Mouse (Mus musculus): ENCODE data around the gene Olfm4. TPM values are rescaled to one million over a fixed set of nuclear protein-coding genes. Genes with fewer than 3 reads are reported as not detected.

Gene Olfm4
- polyA plus RNA-seq, 1 experiment from 2014 or later: 1.8 TPM

DNA sequence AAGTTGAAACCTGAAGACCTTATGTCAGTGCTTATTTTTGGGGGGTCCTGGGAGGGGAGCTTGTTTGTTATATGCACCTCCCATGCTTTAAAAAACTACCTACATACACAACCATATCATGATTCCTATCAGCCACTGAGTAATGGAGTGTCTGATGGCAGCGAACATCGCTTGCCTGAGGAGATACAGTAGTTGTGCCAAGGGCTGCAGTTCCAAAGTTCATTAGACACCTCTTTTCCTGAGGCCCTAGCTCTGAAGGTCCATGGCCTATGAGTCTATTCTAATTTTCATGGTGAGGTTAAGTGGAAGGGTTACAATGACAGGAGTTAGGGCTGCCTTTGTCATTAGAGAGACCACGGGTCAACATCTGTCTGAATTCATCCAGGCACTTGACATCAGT, 26.5 kb downstream of the Olfm4 start:
- Histone ChIP-seq H3K4me1 (ENCODE audit: insufficient read depth, low read length) (peaks cover 20% of the 10 kb centered on the region), H3K4me3 (ENCODE audit: low read length) (no peak overlapping the region), H3K27ac (ENCODE audit: low read length) (no peak overlapping the region), H3K36me3 (ENCODE audit: insufficient read depth, low read length) (no peaks in the 10 kb centered on the region), H3K4me2 (replicated peaks; ENCODE audit: low read depth, low read length) (no peak overlapping the region), H3K27me3 (ENCODE audit: insufficient read depth, low read length) (no peaks in the 10 kb centered on the region), H3K9ac (replicated peaks; ENCODE audit: low read length) (no peak overlapping the region), H3K9me3 (ENCODE audit: low read length) (no peaks in the 10 kb centered on the region)
- WGBS: 77% methylated on average over 3 of the region's 3 CpGs
- no peak for ATAC-seq (ENCODE audit: low FRiP score, low TSS enrichment)

GRCm38 (mm10) chr14:80014966-80015365, 31.1 kb downstream of the Olfm4 start:
- Histone ChIP-seq H3K9ac (replicated peaks; ENCODE audit: low read length) (no peak overlapping the region), H3K27ac (ENCODE audit: low read length) (no peak overlapping the region)

GRCm38 (mm10) chr14:80016112-80016511, 32.2 kb downstream of the Olfm4 start:
- Histone ChIP-seq H3K9ac (replicated peaks; ENCODE audit: low read length) (no peak overlapping the region), H3K9me3 (ENCODE audit: low read length) (no peaks in the 10 kb centered on the region), H3K4me1 (ENCODE audit: insufficient read depth, low read length) (peaks cover 23% of the 10 kb centered on the region), H3K36me3 (ENCODE audit: insufficient read depth, low read length) (no peaks in the 10 kb centered on the region), H3K4me2 (replicated peaks; ENCODE audit: low read depth, low read length) (no peak overlapping the region), H3K27ac (ENCODE audit: low read length) (peak overlapping the region; percentile 58; the same call in 1 of the 2 replicates), H3K4me3 (ENCODE audit: low read length) (no peak overlapping the region), H3K27me3 (ENCODE audit: insufficient read depth, low read length) (no peaks in the 10 kb centered on the region)
- no peak for ATAC-seq (ENCODE audit: low FRiP score, low TSS enrichment)

More at GRCm38 (mm10) chr14:80014966-80015365, 31.1 kb downstream of the Olfm4 start:
- WGBS: 52% methylated on average over 6 of the region's 6 CpGs
- no peak overlapping the region for H3K4me3 ChIP-seq (ENCODE audit: low read length)
- no peaks in the 10 kb centered on the region for H3K9me3 ChIP-seq (ENCODE audit: low read length)
- no peaks in the 10 kb centered on the region for H3K36me3 ChIP-seq (ENCODE audit: insufficient read depth, low read length)
- ATAC-seq (ENCODE audit: low FRiP score, low TSS enrichment): no peak
- H3K27me3 ChIP-seq (ENCODE audit: insufficient read depth, low read length): no peaks in the 10 kb centered on the region
- no peak overlapping the region for H3K4me2 ChIP-seq (replicated peaks; ENCODE audit: low read depth, low read length)
- H3K4me1 ChIP-seq (ENCODE audit: insufficient read depth, low read length): peaks cover 23% of the 10 kb centered on the region

DNA sequence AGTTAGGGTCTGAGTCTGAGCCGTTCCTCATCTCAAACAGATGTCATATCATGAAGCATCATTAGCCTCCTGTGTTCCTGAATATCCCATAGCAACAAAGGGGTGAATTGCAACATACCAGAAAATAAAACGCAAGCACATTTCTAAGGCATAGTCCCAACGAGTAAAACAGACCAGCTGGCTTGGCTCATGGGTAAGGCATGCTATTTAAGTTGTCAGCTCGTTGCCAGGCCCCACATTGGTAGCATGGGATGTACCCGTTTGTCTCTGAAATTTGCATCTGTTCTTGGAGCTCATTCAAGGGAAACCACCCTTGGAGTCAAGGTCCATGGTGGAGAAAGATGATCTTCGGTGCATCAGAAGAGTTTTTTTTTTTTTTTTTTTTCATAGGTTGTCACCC, 42.2 kb downstream of the Olfm4 start:
- Histone ChIP-seq H3K36me3 (ENCODE audit: insufficient read depth, low read length) (no peaks in the 10 kb centered on the region), H3K4me3 (ENCODE audit: low read length) (no peak overlapping the region), H3K27me3 (ENCODE audit: insufficient read depth, low read length) (no peaks in the 10 kb centered on the region), H3K4me2 (replicated peaks; ENCODE audit: low read depth, low read length) (no peak overlapping the region), H3K9ac (replicated peaks; ENCODE audit: low read length) (no peak overlapping the region), H3K9me3 (ENCODE audit: low read length) (no peaks in the 10 kb centered on the region), H3K4me1 (ENCODE audit: insufficient read depth, low read length) (no peaks in the 10 kb centered on the region), H3K27ac (ENCODE audit: low read length) (no peak overlapping the region)
- WGBS: 40% methylated on average over 6 of the region's 6 CpGs
- ATAC-seq (ENCODE audit: low FRiP score, low TSS enrichment): peak; percentile 63

DNA sequence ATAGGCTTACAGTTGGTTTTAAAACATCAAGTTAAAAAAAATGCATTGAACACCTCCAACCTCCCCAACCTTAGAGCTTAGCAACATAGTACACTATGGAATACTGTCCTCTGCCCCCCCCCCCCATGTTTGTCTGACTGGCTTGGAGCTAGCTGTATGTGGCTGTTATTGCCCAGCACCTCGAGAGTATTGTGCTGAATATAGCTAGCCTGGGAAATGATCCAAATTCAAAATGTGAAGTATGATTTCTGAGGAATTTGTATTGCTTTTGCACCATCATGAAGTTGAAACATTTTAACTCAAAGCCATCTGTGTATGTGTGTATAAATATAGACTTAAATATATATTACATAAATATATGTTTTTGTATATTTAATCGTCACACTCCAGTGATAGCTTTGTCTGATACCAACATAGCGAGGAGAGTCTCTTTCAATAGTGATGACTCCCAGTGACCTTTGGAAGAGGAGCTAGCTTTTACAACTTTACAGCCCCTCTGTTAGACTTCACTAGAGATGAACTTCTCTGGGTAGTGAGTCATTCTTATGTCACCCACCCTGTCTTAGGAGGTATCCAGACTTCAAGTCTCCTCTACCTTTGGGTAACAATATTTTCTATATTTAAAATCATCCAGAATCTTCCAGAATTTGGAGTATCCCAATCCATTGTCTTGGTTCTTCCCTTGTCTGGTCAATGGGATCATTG, 45.6 kb downstream of the Olfm4 start:
- Histone ChIP-seq H3K9me3 (ENCODE audit: low read length) (no peaks in the 10 kb centered on the region), H3K4me1 (ENCODE audit: insufficient read depth, low read length) (no peaks in the 10 kb centered on the region), H3K9ac (replicated peaks; ENCODE audit: low read length) (no peak overlapping the region), H3K4me2 (replicated peaks; ENCODE audit: low read depth, low read length) (no peak overlapping the region), H3K27me3 (ENCODE audit: insufficient read depth, low read length) (no peaks in the 10 kb centered on the region), H3K27ac (ENCODE audit: low read length) (no peak overlapping the region), H3K4me3 (ENCODE audit: low read length) (no peak overlapping the region), H3K36me3 (ENCODE audit: insufficient read depth, low read length) (no peaks in the 10 kb centered on the region)
- WGBS: 80% methylated on average over 3 of the region's 3 CpGs
- no peak for ATAC-seq (ENCODE audit: low FRiP score, low TSS enrichment)

GRCm38 (mm10) chr14:80039645-80040272, 55.9 kb downstream of the Olfm4 start:
- H3K9me3 ChIP-seq (ENCODE audit: low read length): no peaks in the 10 kb centered on the region

GRCm38 (mm10) chr14:80046104-80046734, 62.3 kb downstream of the Olfm4 start:
- H3K36me3 ChIP-seq (ENCODE audit: insufficient read depth, low read length): no peaks in the 10 kb centered on the region
- H3K9me3 ChIP-seq (ENCODE audit: low read length): no peaks in the 10 kb centered on the region
- H3K4me1 ChIP-seq (ENCODE audit: insufficient read depth, low read length): peaks cover 10% of the 10 kb centered on the region
- H3K27ac ChIP-seq (ENCODE audit: low read length): peak overlapping the region; percentile 19; the same call in 1 of the 2 replicates
- no peak overlapping the region for H3K4me3 ChIP-seq (ENCODE audit: low read length)
- WGBS: 86% methylated on average over 6 of the region's 6 CpGs
- ATAC-seq (ENCODE audit: low FRiP score, low TSS enrichment): peak; percentile 82; the same call in 1 of the 2 replicates
- H3K27me3 ChIP-seq (ENCODE audit: insufficient read depth, low read length): no peaks in the 10 kb centered on the region
- no peak overlapping the region for H3K9ac ChIP-seq (replicated peaks; ENCODE audit: low read length)
- H3K4me2 ChIP-seq (replicated peaks; ENCODE audit: low read depth, low read length): no peak overlapping the region

More at GRCm38 (mm10) chr14:80039645-80040272, 55.9 kb downstream of the Olfm4 start:
- Histone ChIP-seq H3K9ac (replicated peaks; ENCODE audit: low read length) (no peak overlapping the region), H3K36me3 (ENCODE audit: insufficient read depth, low read length) (no peaks in the 10 kb centered on the region), H3K4me3 (ENCODE audit: low read length) (no peak overlapping the region), H3K4me2 (replicated peaks; ENCODE audit: low read depth, low read length) (no peak overlapping the region), H3K27me3 (ENCODE audit: insufficient read depth, low read length) (no peaks in the 10 kb centered on the region), H3K27ac (ENCODE audit: low read length) (no peak overlapping the region), H3K4me1 (ENCODE audit: insufficient read depth, low read length) (peaks cover 8% of the 10 kb centered on the region)
- 39% methylated on average over 4 of the region's 4 CpGs for WGBS
- ATAC-seq (ENCODE audit: low FRiP score, low TSS enrichment): peak; percentile 78

GRCm38 (mm10) chr14:80047368-80048101, 63.7 kb downstream of the Olfm4 start:
- peak; percentile 63; the same call in 1 of the 2 replicates for ATAC-seq (ENCODE audit: low FRiP score, low TSS enrichment)

DNA sequence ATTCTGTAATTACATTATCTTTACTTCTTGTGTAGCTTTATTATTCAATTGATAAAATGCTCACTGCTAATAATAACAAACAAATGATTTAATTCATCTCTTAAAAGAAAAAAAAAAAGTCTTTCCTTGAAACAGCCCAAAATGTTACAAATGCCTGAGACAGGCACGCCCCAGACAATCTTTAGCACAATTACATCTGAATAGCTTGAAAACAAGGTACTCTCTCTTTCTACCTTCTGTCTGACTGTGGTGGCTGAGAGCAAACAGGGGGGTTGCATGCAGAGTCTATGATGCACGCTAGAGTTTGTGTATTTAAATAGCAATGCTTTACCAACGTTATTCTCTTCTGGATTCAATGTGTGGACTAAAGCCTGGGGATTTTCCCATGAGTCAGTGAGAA, 71.8 kb downstream of the Olfm4 start:
- no peaks in the 10 kb centered on the region for H3K27me3 ChIP-seq (ENCODE audit: insufficient read depth, low read length)
- no peak overlapping the region for H3K4me2 ChIP-seq (replicated peaks; ENCODE audit: low read depth, low read length)
- 77% methylated on average over 3 of the region's 3 CpGs for whole genome bisulfite sequencing
- H3K9me3 ChIP-seq (ENCODE audit: low read length): no peaks in the 10 kb centered on the region
- no peaks in the 10 kb centered on the region for H3K36me3 ChIP-seq (ENCODE audit: insufficient read depth, low read length)
- H3K4me3 ChIP-seq (ENCODE audit: low read length): no peak overlapping the region
- no peak overlapping the region for H3K9ac ChIP-seq (replicated peaks; ENCODE audit: low read length)
- no peak for ATAC-seq (ENCODE audit: low FRiP score, low TSS enrichment)
- no peaks in the 10 kb centered on the region for H3K4me1 ChIP-seq (ENCODE audit: insufficient read depth, low read length)
- no peak overlapping the region for H3K27ac ChIP-seq (ENCODE audit: low read length)

More at GRCm38 (mm10) chr14:80047368-80048101, 63.7 kb downstream of the Olfm4 start:
- H3K27me3 ChIP-seq (ENCODE audit: insufficient read depth, low read length): no peaks in the 10 kb centered on the region
- peaks cover 10% of the 10 kb centered on the region for H3K4me1 ChIP-seq (ENCODE audit: insufficient read depth, low read length)
- H3K9ac ChIP-seq (replicated peaks; ENCODE audit: low read length): no peak overlapping the region
- H3K27ac ChIP-seq (ENCODE audit: low read length): no peak overlapping the region
- H3K4me3 ChIP-seq (ENCODE audit: low read length): no peak overlapping the region
- WGBS: 46% methylated on average over 5 of the region's 5 CpGs
- no peaks in the 10 kb centered on the region for H3K36me3 ChIP-seq (ENCODE audit: insufficient read depth, low read length)
- no peaks in the 10 kb centered on the region for H3K9me3 ChIP-seq (ENCODE audit: low read length)
- no peak overlapping the region for H3K4me2 ChIP-seq (replicated peaks; ENCODE audit: low read depth, low read length)
